Mouse (Mus musculus): ENCODE data around the gene Hspb6. TPM values are rescaled to one million over a fixed set of nuclear protein-coding genes. Genes with fewer than 3 reads are reported as not detected.

Gene Hspb6
- polyA plus RNA-seq, 1 experiment from 2014 or later: 5.3 TPM

DNA sequence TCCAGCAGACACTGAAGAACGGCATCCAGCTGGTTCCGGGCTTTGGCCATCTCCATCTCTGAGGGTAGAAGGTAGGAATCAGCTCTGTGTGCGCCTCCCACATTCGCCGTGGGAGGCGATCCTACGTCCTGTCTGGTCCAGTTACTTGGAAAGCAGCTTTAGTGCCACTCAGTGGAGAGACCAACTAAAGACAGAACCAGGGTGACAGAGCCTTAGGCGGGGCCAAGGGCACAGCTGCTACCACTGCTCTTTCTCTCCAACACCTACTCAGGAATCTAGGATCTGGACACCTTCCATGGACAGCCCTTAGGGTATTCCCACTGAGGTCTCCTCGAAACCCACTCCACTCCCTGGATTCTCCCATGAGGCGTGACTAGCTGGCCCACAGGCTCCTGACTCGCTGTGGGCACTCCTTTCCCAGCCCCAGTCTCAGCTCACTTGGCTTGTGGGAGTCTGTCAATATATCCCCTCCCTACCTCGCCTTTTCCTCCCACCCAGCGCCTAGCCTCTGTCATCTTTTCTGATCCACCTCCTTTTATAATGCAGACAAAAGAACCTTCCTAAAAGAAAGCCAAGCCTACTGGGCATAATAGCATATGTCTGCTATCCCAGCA is 6.0 kb downstream of the Hspb6 start:
- Histone ChIP-seq H3K27me3 (ENCODE audit: insufficient read depth, poor library complexity, severe bottlenecking) (peaks cover 6% of the 10 kb centered on the region; the same call in 1 of the 2 replicates), H3K4me3 (peak overlapping the region; percentile 76), H3K4me1 (replicated peaks) (peaks cover 38% of the 10 kb centered on the region), H3K36me3 (peaks cover 46% of the 10 kb centered on the region), H3K9me3 (no peaks in the 10 kb centered on the region), H3K27ac (no peak overlapping the region)
- WGBS: 91% methylated on average over 13 of the region's 13 CpGs
- no peak for DNase-seq (ENCODE audit: low spot score)

DNA sequence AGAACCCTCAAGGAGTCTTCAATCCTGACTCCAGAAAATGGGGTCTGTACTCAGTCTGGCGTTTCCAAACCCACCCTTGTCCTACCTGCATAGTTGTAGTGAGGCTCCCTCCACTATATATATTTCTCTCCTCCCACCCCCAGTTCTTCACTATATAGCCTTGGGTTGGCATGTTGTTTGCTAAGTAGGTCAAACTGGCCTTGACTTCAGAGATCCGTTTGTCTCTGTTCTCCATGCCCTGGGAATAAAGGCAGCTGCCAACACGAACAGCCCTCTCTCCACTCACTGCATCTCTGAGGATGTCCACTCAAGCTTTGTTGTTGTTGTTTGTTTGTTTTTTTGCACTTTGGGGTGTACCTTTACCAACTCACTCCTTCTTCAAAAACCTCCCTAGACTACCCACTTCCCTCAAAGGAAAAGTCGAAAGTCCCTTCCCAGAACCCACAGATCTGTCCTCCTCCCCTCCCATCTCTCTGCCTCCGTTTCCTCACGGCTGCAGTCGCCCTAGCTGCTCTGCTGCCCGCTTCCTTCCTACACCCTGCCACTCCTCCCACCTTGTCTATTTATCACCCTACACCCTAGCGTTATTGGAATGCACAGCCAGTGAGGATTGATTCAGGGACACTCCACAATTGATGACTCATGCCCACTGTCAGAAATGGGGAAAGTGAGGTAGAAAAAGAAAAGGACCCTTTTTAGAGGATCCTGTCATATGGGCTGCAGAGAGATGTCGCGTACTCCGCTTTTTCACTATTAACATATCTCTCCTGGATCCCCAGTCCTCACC is 6.9 kb downstream of the Hspb6 start:
- Histone ChIP-seq H3K4me3 (peak overlapping the region; percentile 76), H3K27ac (peak overlapping the region; percentile 85), H3K9me3 (no peaks in the 10 kb centered on the region), H3K36me3 (peaks cover 46% of the 10 kb centered on the region), H3K4me1 (replicated peaks) (peaks cover 34% of the 10 kb centered on the region), H3K27me3 (ENCODE audit: insufficient read depth, poor library complexity, severe bottlenecking) (peaks cover 3% of the 10 kb centered on the region; the same call in 1 of the 2 replicates)
- no peak for DNase-seq (ENCODE audit: low spot score)
- 17% methylated on average over 12 of the region's 12 CpGs for WGBS

DNA sequence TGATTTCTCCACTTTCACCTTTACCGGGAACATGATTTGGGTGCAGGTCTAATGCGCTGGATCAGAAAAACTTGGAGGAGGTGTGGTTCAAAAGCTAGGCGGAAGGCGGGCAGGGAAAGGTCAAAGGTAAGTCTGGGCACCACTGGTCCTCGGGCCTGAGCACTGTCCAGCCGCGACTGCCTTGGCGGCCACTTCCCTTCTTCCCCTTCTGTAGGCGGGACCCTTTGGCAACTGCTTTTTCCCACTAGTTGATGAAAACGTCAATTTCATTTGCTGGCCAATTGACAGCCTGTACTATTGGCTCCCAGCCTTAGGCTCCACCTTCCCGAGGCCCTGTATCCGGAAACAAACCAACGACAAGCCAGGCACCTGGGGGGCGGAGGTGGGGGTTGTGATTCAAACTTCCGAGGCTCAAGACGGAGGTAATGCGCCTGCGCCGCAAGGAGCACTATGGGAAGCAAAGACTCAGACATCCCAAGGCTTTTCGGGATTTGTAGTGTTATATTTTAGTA is 7.5 kb downstream of the Hspb6 start, which contains the start of gene Lin37:
Gene Lin37 (minus strand): TSS at position 396 of the 512 bp plus-strand sequence.
- Histone ChIP-seq H3K4me3 (peak within 1 kb of the TSS; percentile 76), H3K27ac (peak within 1 kb of the TSS; percentile 85), H3K4me1 (replicated peaks) (peaks cover 34% of the 10 kb centered on the region), H3K9me3 (no peaks in the 10 kb centered on the region), H3K36me3 (peaks cover 41% of the 10 kb centered on the region), H3K27me3 (ENCODE audit: insufficient read depth, poor library complexity, severe bottlenecking) (no peaks in the 10 kb centered on the region)
- DNase-seq (ENCODE audit: low spot score): peak; percentile 96
- WGBS: under 1% methylated on average over 20 of the region's 20 CpGs

DNA sequence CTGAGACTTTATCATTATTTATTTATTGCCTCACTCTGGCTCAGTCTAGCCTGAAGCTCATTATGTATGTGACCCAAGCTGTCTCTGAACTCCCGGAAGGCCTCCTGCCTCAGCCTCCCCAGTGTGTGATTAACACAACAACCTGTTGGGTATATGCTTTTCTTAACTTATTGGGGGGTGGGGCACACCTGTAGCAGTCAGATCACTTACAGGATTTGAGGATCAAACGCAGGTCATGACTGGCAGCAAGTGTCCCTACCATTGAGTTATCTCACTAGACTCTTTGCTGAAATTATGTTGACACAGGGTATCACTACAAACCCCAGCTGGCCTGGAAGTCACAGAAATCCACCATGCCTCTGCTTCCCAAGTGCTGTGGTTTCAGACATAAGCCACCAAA is 8.3 kb downstream of the Hspb6 start:
- WGBS: 73% methylated on average over 2 of the region's 2 CpGs
- Histone ChIP-seq H3K27ac (peak overlapping the region; percentile 85; the same call in 1 of the 2 replicates), H3K4me1 (replicated peaks) (peaks cover 34% of the 10 kb centered on the region), H3K4me3 (peak overlapping the region; percentile 76; the same call in 1 of the 2 replicates), H3K27me3 (ENCODE audit: insufficient read depth, poor library complexity, severe bottlenecking) (no peaks in the 10 kb centered on the region), H3K36me3 (peaks cover 41% of the 10 kb centered on the region), H3K9me3 (no peaks in the 10 kb centered on the region)
- DNase-seq (ENCODE audit: low spot score): no peak

DNA sequence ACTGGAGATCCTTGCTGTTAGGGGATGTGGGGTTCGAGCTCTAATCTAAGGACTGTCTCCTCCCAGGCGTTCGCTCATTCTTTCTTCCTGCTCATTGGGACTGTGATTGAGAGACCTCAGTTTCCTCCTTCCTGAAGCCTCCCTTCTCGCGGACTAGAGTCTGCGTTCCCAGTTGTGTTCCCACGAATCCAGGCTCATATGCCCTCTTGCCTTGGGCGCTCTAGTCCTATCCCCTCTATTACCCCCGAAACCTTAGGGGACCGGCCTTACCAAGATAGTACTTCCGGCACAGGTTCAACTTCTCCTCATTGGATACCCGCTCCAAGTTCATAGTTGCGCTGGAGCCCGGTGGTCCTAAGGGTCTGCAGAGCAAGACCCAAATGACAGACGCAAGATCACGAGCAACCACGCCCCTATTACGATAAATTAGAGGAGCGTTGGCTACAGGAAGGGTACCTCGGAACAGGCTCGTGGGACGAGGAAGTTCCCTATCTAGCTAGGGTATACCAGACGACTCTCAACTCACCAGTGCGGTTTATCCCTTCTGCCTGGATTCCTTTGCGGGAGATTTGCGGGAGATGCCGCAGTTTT is 10.6 kb downstream of the Hspb6 start:
- WGBS: 3% methylated on average over 27 of the region's 27 CpGs
- peak overlapping the region; percentile 80 for H3K4me3 ChIP-seq
- H3K4me1 ChIP-seq (replicated peaks): peaks cover 34% of the 10 kb centered on the region
- no peaks in the 10 kb centered on the region for H3K9me3 ChIP-seq
- no peak for DNase-seq (ENCODE audit: low spot score)
- H3K27ac ChIP-seq: peak overlapping the region; percentile 92
- H3K27me3 ChIP-seq (ENCODE audit: insufficient read depth, poor library complexity, severe bottlenecking): no peaks in the 10 kb centered on the region
- H3K36me3 ChIP-seq: peaks cover 41% of the 10 kb centered on the region

DNA sequence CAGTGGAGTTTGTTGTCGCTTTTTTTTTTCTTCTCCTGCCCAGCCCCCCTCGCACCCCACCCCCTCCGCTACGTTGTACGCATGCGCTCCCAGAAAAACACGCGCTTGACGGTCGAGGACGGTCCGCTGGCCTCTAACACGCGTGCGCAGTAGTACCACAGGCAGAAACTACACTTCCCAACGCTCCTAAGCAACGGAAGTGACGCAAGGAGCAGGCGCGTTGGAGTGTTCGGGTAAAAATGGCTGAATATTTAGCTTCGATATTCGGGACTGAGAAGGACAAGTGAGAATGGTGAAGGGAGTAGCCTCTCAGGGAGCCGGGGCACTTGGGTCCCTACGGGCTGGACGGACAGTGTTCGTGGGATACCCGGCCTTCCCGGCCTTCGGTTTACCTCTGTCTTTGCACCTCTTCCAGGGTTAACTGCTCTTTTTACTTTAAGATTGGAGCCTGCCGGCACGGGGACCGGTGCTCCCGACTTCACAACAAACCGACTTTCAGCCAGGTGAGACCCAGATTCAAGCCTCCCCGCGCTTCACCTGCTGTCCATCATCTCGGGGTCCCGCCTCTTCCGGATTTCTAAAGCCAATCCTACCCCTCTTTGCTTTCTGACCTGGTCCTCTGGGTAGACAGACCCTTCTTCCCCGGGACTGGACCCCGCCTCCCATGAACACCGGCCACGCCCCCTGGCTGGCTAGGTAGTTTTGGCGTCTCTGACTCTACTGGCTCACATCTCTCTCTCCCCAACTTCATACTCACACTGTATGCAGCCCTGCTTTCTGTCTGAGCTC is 11.3 kb downstream of the Hspb6 start, which contains the start of the genes U2af1l4, Gm49396 and Psenen:
Gene U2af1l4 (plus strand): TSS at position 185 of the 789 bp plus-strand sequence.
Gene Gm49396 (plus strand): TSS at position 228 of the 789 bp plus-strand sequence.
Gene Psenen (minus strand): TSS at position 511 of the 789 bp plus-strand sequence.
- no peaks in the 10 kb centered on the region for H3K9me3 ChIP-seq
- peaks cover 30% of the 10 kb centered on the region for H3K4me1 ChIP-seq (replicated peaks)
- H3K27ac ChIP-seq: peak within 1 kb of the TSS; percentile 92
- WGBS: under 1% methylated on average over 45 of the region's 45 CpGs
- DNase-seq (ENCODE audit: low spot score): peak; percentile 95
- H3K4me3 ChIP-seq: peak within 1 kb of the TSS; percentile 80
- H3K27me3 ChIP-seq (ENCODE audit: insufficient read depth, poor library complexity, severe bottlenecking): no peaks in the 10 kb centered on the region
- peaks cover 41% of the 10 kb centered on the region for H3K36me3 ChIP-seq

DNA sequence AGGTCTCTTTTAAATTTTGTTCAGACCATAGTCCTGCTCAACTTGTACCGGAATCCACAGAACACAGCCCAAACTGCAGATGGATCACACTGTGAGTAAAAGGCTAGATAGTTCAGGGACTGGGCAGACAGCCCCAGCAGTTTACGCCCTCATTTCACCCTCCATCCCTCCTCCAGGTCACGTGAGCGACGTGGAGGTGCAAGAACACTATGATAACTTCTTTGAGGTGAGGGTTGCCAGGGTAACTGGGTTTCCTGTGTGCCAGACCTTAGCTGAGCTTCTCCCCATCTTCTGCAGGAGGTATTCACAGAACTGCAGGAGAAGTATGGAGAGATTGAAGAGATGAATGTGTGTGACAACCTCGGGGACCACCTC is 11.9 kb downstream of the Hspb6 start:
- no peaks in the 10 kb centered on the region for H3K9me3 ChIP-seq
- no peak for DNase-seq (ENCODE audit: low spot score)
- peaks cover 47% of the 10 kb centered on the region for H3K36me3 ChIP-seq
- peak overlapping the region; percentile 92 for H3K27ac ChIP-seq
- WGBS: 25% methylated on average over 6 of the region's 6 CpGs
- H3K27me3 ChIP-seq (ENCODE audit: insufficient read depth, poor library complexity, severe bottlenecking): no peaks in the 10 kb centered on the region
- peaks cover 24% of the 10 kb centered on the region for H3K4me1 ChIP-seq (replicated peaks)
- peak overlapping the region; percentile 80 for H3K4me3 ChIP-seq

DNA sequence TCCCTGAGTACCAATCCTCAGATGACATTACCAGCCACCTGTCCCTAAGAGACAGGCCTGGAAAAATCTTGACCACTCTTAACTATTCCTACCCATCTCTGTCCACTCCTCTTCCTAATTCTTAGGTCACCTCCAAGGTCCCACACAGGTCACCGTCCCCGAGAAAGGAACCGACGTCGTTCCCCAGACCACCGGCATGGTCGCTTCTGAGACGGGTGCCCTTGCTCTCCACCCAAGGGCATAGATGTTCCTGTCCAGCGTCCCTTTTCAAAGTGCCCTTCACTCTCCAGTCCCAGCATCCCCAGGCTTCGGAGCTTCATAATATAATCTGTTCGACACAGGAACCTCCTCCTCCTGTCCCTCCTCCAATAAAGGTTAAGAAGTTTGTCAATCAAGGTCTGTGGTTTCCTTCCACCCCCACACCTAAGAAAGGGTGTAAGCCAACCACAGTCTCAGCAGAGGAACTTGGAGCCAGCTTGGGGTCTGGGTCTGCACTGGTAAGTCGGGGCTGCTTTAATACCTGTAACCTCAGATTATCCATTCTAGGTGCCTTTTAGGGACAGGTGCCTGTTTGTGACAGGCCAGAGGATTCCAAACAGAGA is 13.1 kb downstream of the Hspb6 start, which contains the start of gene Igflr1:
Gene Igflr1 (plus strand): TSS at position 458 of the 602 bp plus-strand sequence.
- no peak for DNase-seq (ENCODE audit: low spot score)
- WGBS: 95% methylated on average over 12 of the region's 12 CpGs
- Histone ChIP-seq H3K27me3 (ENCODE audit: insufficient read depth, poor library complexity, severe bottlenecking) (no peaks in the 10 kb centered on the region), H3K36me3 (peaks cover 59% of the 10 kb centered on the region), H3K9me3 (no peaks in the 10 kb centered on the region), H3K27ac (no peak within 1 kb of the TSS), H3K4me3 (peak within 1 kb of the TSS; percentile 80), H3K4me1 (replicated peaks) (peaks cover 18% of the 10 kb centered on the region)

DNA sequence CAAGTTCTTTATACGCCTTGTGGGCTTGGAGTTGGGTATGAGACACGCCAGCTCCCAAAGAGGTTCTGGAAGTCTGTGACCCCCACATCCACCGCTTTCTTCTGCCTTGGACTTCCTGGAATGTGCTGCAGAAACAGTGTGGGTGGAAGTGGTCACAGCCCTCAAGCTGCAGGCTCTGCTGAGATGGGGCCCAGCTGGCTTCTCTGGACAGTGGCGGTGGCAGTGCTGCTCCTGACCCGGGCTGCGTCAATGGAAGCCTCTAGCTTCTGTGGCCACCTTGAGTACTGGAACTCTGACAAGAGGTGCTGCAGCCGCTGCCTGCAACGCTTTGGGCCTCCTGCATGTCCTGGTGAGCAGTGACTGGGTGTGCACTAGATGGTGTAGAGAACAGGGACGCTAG is 14.1 kb downstream of the Hspb6 start:
- no peak overlapping the region for H3K27ac ChIP-seq
- H3K36me3 ChIP-seq: peaks cover 68% of the 10 kb centered on the region
- H3K4me3 ChIP-seq: no peak overlapping the region
- H3K4me1 ChIP-seq (replicated peaks): peaks cover 16% of the 10 kb centered on the region
- no peaks in the 10 kb centered on the region for H3K9me3 ChIP-seq
- H3K27me3 ChIP-seq (ENCODE audit: insufficient read depth, poor library complexity, severe bottlenecking): no peaks in the 10 kb centered on the region
- DNase-seq (ENCODE audit: low spot score): no peak
- 89% methylated on average over 9 of the region's 9 CpGs for WGBS

DNA sequence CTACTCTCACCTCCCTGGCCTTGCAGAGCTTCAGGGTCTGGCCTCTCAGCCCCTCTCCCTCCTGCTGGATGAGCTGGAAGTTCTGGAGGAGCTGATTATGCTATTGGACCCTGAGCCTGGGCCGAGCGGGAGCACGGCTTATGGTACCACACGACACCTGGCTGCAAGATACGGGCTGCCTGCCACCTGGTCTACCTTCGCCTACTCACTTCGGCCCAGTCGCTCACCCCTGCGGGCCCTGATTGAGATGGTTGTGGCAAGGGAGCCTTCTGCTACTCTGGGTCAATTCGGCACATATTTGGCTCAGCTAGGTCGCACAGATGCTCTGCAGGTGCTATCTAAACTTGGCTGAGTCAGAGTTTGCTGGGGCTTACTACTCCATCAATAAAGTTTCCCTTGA is 15.6 kb downstream of the Hspb6 start:
- Histone ChIP-seq H3K4me3 (no peak overlapping the region), H3K27me3 (ENCODE audit: insufficient read depth, poor library complexity, severe bottlenecking) (no peaks in the 10 kb centered on the region), H3K36me3 (peaks cover 80% of the 10 kb centered on the region), H3K4me1 (replicated peaks) (peaks cover 10% of the 10 kb centered on the region), H3K9me3 (no peaks in the 10 kb centered on the region), H3K27ac (no peak overlapping the region)
- DNase-seq (ENCODE audit: low spot score): no peak
- WGBS: 90% methylated on average over 11 of the region's 11 CpGs

DNA sequence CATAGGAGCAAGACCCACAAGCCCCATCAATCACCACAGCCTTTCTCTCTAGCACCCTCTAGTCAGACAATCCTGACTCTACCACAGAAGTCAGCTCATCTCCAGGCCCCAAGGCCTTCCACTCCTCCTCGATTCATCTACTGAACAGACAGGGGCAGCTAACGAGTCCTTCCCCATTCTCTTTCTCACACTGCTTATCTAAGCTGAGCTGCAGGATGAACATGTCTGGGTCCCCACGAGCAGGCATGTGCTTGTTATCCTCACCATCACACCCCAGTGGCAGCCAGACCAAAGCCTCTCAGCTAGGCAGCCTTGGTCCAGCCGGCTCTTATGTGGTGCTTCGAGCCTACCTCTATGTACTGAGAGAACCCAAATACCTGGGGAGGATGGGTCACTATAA is 20.4 kb downstream of the Hspb6 start:
- 90% methylated on average over 5 of the region's 5 CpGs for WGBS
- Histone ChIP-seq H3K4me1 (replicated peaks) (no peaks in the 10 kb centered on the region), H3K27me3 (ENCODE audit: insufficient read depth, poor library complexity, severe bottlenecking) (no peaks in the 10 kb centered on the region), H3K4me3 (no peak overlapping the region), H3K27ac (no peak overlapping the region), H3K9me3 (no peaks in the 10 kb centered on the region), H3K36me3 (peaks cover 98% of the 10 kb centered on the region)
- no peak for DNase-seq (ENCODE audit: low spot score)

DNA sequence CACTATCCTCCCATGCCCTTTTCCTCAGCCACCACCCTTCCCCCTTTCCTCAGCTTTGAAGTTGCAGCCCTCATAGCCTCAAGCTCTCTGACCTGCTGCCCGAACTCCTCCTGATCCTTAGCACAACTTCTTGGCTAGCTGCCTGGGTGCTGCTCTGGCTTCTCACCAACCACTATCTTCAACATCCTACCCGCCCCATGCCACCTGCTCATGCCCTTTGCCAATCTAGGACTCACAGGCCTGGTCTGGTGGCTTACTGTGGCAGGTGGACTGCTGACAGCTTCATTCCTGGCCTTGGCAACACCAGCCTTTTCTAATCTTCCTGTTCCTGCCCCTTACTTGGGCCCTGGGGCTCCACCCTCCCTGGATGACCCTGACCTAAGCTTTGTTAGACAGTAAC is 21.0 kb downstream of the Hspb6 start:
- WGBS: 90% methylated on average over 2 of the region's 2 CpGs
- H3K27me3 ChIP-seq (ENCODE audit: insufficient read depth, poor library complexity, severe bottlenecking): no peaks in the 10 kb centered on the region
- DNase-seq (ENCODE audit: low spot score): no peak
- peaks cover 100% of the 10 kb centered on the region for H3K36me3 ChIP-seq
- H3K9me3 ChIP-seq: no peaks in the 10 kb centered on the region
- no peaks in the 10 kb centered on the region for H3K4me1 ChIP-seq (replicated peaks)
- no peak overlapping the region for H3K4me3 ChIP-seq
- no peak overlapping the region for H3K27ac ChIP-seq
